Mouse (Mus musculus): ENCODE measurements at regions not wholly inside any gene's neighbourhood (a gene's known extent, or its start where the extent isn't known, plus 50 kb on each side); places are given as distances from the start of the nearest gene placed in this dataset.

- Histone ChIP-seq H3K4me2 (ENCODE audit: insufficient read depth, low read depth, poor library complexity, severe bottlenecking) (no peak overlapping the region), H3K36me3 (replicated peaks in 1 of 2; ENCODE audit: control insufficient read depth in 1 of 2, insufficient read depth in 1 of 2, low read length in 1 of 2) (no peaks in the 10 kb centered on the region), H3K4me1 (ENCODE audit: control insufficient read depth in 1 of 2, insufficient read depth in 2 of 2) (no peaks in the 10 kb centered on the region), H3K9ac (ENCODE audit: insufficient read depth, low read depth) (no peak overlapping the region), H3K27ac (ENCODE audit: insufficient read depth, low read depth) (no peak overlapping the region), H3K27me3 (replicated peaks) (no peaks in the 10 kb centered on the region), H3K9me3 (replicated peaks; ENCODE audit: low read length) (no peaks in the 10 kb centered on the region), H3K4me3 (replicated peaks in 1 of 3; ENCODE audit: low read depth in 2 of 3, low read length in 2 of 3, poor library complexity in 1 of 3) (no peak overlapping the region), H3K79me2 (replicated peaks; ENCODE audit: control insufficient read depth, extremely low read depth, insufficient read depth, poor library complexity, severe bottlenecking) (no peaks in the 10 kb centered on the region)
- TF ChIP-seq MAX (IDR thresholded peaks at IDR 0.05; ENCODE audit: low read length): no peak
- TF ChIP-seq ELF1 (IDR thresholded peaks at IDR 0.05; ENCODE audit: low read depth, low read length): no peak
- TF ChIP-seq POLR2AphosphoS2 (IDR thresholded peaks at IDR 0.05; ENCODE audit: low read depth, low read length): no peak
- TF ChIP-seq GABPA (IDR thresholded peaks at IDR 0.05; ENCODE audit: insufficient replicate concordance, low read depth, low read length): no peak
- TF ChIP-seq SMC3 (IDR thresholded peaks at IDR 0.05; ENCODE audit: low read depth, low read length): no peak
- TF ChIP-seq MEF2A (IDR thresholded peaks at IDR 0.05; ENCODE audit: borderline replicate concordance, low read depth, low read length): no peak
- no peak for TF ChIP-seq USF2 (conservative IDR thresholded peaks at IDR 0.05; ENCODE audit: low read depth, low read length)
- no peak for TF ChIP-seq HCFC1 (IDR thresholded peaks at IDR 0.05; ENCODE audit: low read depth, low read length)
- no peak for TF ChIP-seq KAT2A (IDR thresholded peaks at IDR 0.05; ENCODE audit: insufficient replicate concordance, low read length)
- no peak for TF ChIP-seq MXI1 (IDR thresholded peaks at IDR 0.05; ENCODE audit: low read depth, low read length)
- TF ChIP-seq RAD21 (IDR thresholded peaks at IDR 0.05; ENCODE audit: low read depth, low read length): no peak
- no peak for TF ChIP-seq ETS1 (conservative IDR thresholded peaks at IDR 0.05; ENCODE audit: low read depth, low read length)
- no peak for TF ChIP-seq ZMIZ1 (IDR thresholded peaks at IDR 0.05; ENCODE audit: low read depth, low read length)
- TF ChIP-seq EP300 (IDR thresholded peaks at IDR 0.05; ENCODE audit: low read length): no peak
- TF ChIP-seq CHD1 (IDR thresholded peaks at IDR 0.05; ENCODE audit: low read depth, low read length): no peak
- TF ChIP-seq PAX5 (IDR thresholded peaks at IDR 0.05; ENCODE audit: low read length): no peak
- no peak for DNase-seq (ENCODE audit: extremely low read depth)
- in situ Hi-C loops (cut with MboI; ENCODE audit: low pct_ligation_motif_present, low pct_unique_long_range_greater_than_20kb, low sequenced_read_pairs): no loop called here
- dilution Hi-C loops (cut with MboI; ENCODE audit: extremely low pct_ligation_motif_present, extremely low pct_unique_long_range_greater_than_20kb, low sequenced_read_pairs): no loop called here
Measured at GRCm38 (mm10) chr3:42286471-42286870, 544.1 kb downstream of the D3Ertd751e start.

- H3K79me2 ChIP-seq (replicated peaks; ENCODE audit: control insufficient read depth, extremely low read depth, insufficient read depth, poor library complexity, severe bottlenecking): no peaks in the 10 kb centered on the region
- H3K9ac ChIP-seq (ENCODE audit: insufficient read depth, low read depth): no peak overlapping the region
Measured at GRCm38 (mm10) chr3:42312424-42312823, 570.0 kb downstream of the D3Ertd751e start.

More at GRCm38 (mm10) chr3:42312424-42312823, 570.0 kb downstream of the D3Ertd751e start:
- no peaks in the 10 kb centered on the region for H3K9me3 ChIP-seq (replicated peaks; ENCODE audit: low read length)
- no peak overlapping the region for H3K4me3 ChIP-seq (replicated peaks in 1 of 3; ENCODE audit: low read depth in 2 of 3, low read length in 2 of 3, poor library complexity in 1 of 3)
- H3K27ac ChIP-seq (ENCODE audit: insufficient read depth, low read depth): no peak overlapping the region
- in situ Hi-C loops (cut with MboI; ENCODE audit: low pct_ligation_motif_present, low pct_unique_long_range_greater_than_20kb, low sequenced_read_pairs): no loop called here
- no peaks in the 10 kb centered on the region for H3K27me3 ChIP-seq (replicated peaks)
- H3K4me2 ChIP-seq (ENCODE audit: insufficient read depth, low read depth, poor library complexity, severe bottlenecking): no peak overlapping the region
- DNase-seq (ENCODE audit: extremely low read depth): peak; percentile 2
- no peaks in the 10 kb centered on the region for H3K36me3 ChIP-seq (replicated peaks in 1 of 2; ENCODE audit: control insufficient read depth in 1 of 2, insufficient read depth in 1 of 2, low read length in 1 of 2)
- TF ChIP-seq RAD21 (IDR thresholded peaks at IDR 0.05; ENCODE audit: low read depth, low read length): peak; percentile 55
- no peak for TF ChIP-seq JUN (IDR thresholded peaks at IDR 0.05; ENCODE audit: insufficient read depth, low read depth, low read length)
- TF ChIP-seq CTCF (conservative IDR thresholded peaks at IDR 0.05 in 1 of 2, IDR thresholded peaks at IDR 0.05 in 1 of 2; ENCODE audit: low read depth in 2 of 2, low read length in 2 of 2): peak in 1 of 2 experiments; percentile 45; a peak in 2 of 4 replicates
- no peak for TF ChIP-seq USF2 (conservative IDR thresholded peaks at IDR 0.05; ENCODE audit: low read depth, low read length)
- peak; percentile 17; the same call in 1 of the 2 replicates for TF ChIP-seq SMC3 (IDR thresholded peaks at IDR 0.05; ENCODE audit: low read depth, low read length)
- H3K4me1 ChIP-seq (ENCODE audit: control insufficient read depth in 1 of 2, insufficient read depth in 2 of 2): no peaks in the 10 kb centered on the region
- dilution Hi-C loops (cut with MboI; ENCODE audit: extremely low pct_ligation_motif_present, extremely low pct_unique_long_range_greater_than_20kb, low sequenced_read_pairs): no loop called here
